Mouse (Mus musculus): Measurements from ENCODE around the gene Itga3. TPM values are rescaled to one million over a fixed set of nuclear protein-coding genes. Genes with fewer than 3 reads are reported as not detected.

The Itga3 gene
- polyA plus RNA-seq, 1 experiment from 2014 or later = 26.1 TPM

DNA sequence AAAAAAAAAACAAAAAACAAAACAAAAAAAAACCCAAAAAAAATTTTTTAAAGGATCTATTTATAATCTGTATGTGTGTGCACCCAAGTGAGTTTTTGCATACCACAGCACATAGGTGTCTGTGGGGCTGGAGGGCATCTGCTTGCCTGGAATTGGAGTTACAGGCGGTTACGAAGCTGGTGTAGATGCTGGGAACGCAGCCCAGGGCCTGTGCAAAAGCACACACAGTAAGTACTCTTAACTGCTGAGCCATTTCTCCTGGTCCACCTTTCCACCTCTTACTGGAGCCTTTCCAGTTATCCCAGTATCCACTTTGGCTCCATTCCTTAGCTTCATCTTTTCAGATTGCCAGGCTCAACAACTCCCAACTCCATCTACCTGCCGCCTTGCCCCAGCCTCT lies 33.5 kb downstream of the Itga3 start:
- Histone ChIP-seq H3K36me3 (ENCODE audit: insufficient read depth, low read length) (no peaks in the 10 kb centered on the region), H3K9me3 (replicated peaks; ENCODE audit: low read length) (no peaks in the 10 kb centered on the region), H3K27me3 (ENCODE audit: insufficient read depth, low read length) (no peaks in the 10 kb centered on the region), H3K4me2 (ENCODE audit: low read length) (no peak overlapping the region), H3K4me3 (replicated peaks; ENCODE audit: low read depth, low read length) (no peak overlapping the region), H3K4me1 (replicated peaks; ENCODE audit: insufficient read depth, low read length) (peaks cover 13% of the 10 kb centered on the region; the same call in 1 of the 2 replicates), H3K27ac (no peak overlapping the region), H3K9ac (ENCODE audit: low read depth, low read length) (no peak overlapping the region)
- DNase-seq (ENCODE audit: low spot score) = no peak
- no peak for TF ChIP-seq CTCF (IDR thresholded peaks at IDR 0.05; ENCODE audit: low read depth)
- ATAC-seq (replicated peaks; ENCODE audit: low FRiP score, low read depth) = no peak
- 88% methylated on average over 4 of the region's 4 CpGs for WGBS

- Histone ChIP-seq H3K27me3 (ENCODE audit: insufficient read depth, low read length) (no peaks in the 10 kb centered on the region), H3K27ac (no peak overlapping the region), H3K4me3 (replicated peaks; ENCODE audit: low read depth, low read length) (peak overlapping the region; percentile 68), H3K9me3 (replicated peaks; ENCODE audit: low read length) (no peaks in the 10 kb centered on the region), H3K4me2 (ENCODE audit: low read length) (peak overlapping the region; percentile 82), H3K9ac (ENCODE audit: low read depth, low read length) (peak overlapping the region; percentile 28; the same call in 1 of the 2 replicates), H3K36me3 (ENCODE audit: insufficient read depth, low read length) (no peaks in the 10 kb centered on the region), H3K4me1 (replicated peaks; ENCODE audit: insufficient read depth, low read length) (peaks cover 13% of the 10 kb centered on the region; the same call in 1 of the 2 replicates)
- DNase-seq (ENCODE audit: low spot score) = peak; percentile 92
- ATAC-seq (replicated peaks; ENCODE audit: low FRiP score, low read depth) = no peak
- WGBS = 1% methylated on average over 11 of the region's 11 CpGs
- TF ChIP-seq CTCF (IDR thresholded peaks at IDR 0.05; ENCODE audit: low read depth) = peak; percentile 83
Measured at GRCm38 (mm10) chr11:95042096-95042495, 34.5 kb downstream of the Itga3 start.

DNA sequence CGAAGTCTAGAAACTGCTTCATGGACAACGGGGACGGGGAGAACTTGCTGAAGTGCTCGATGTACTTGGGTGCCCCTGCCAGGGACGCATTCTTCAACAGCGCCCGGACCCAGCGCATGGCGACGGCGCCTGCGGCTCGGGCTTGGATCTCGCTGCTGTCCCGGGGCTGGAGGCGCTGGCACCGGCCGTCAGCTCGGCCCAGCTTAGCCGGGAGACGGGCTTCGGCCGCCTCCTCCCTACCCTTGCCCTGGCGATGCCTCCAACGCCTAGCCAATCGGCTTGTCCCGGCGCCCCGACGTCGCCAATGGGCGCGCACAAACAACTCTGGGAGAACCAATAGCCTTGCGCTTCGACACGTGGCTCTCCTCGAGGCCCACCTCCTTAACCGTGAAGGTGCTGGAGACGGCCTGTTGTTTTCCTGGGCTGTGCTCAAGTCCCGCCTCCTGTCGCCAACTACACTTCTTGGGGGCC lies 35.4 kb downstream of the Itga3 start, which contains the start of gene Pdk2:
Pdk2 (minus strand) TSS at position 216 of the 471 bp plus-strand sequence.
- no peaks in the 10 kb centered on the region for H3K27me3 ChIP-seq (ENCODE audit: insufficient read depth, low read length)
- peak within 1 kb of the TSS; percentile 80 for H3K9ac ChIP-seq (ENCODE audit: low read depth, low read length)
- TF ChIP-seq CTCF (IDR thresholded peaks at IDR 0.05; ENCODE audit: low read depth) = no peak
- H3K27ac ChIP-seq = peak within 1 kb of the TSS; percentile 90
- peak within 1 kb of the TSS; percentile 68 for H3K4me3 ChIP-seq (replicated peaks; ENCODE audit: low read depth, low read length)
- under 1% methylated on average over 41 of the region's 41 CpGs for WGBS
- no peaks in the 10 kb centered on the region for H3K9me3 ChIP-seq (replicated peaks; ENCODE audit: low read length)
- peaks cover 13% of the 10 kb centered on the region; the same call in 1 of the 2 replicates for H3K4me1 ChIP-seq (replicated peaks; ENCODE audit: insufficient read depth, low read length)
- H3K36me3 ChIP-seq (ENCODE audit: insufficient read depth, low read length) = no peaks in the 10 kb centered on the region
- DNase-seq (ENCODE audit: low spot score) = peak; percentile 99
- ATAC-seq (replicated peaks; ENCODE audit: low FRiP score, low read depth) = peak; percentile 93
- H3K4me2 ChIP-seq (ENCODE audit: low read length) = peak within 1 kb of the TSS; percentile 82

DNA sequence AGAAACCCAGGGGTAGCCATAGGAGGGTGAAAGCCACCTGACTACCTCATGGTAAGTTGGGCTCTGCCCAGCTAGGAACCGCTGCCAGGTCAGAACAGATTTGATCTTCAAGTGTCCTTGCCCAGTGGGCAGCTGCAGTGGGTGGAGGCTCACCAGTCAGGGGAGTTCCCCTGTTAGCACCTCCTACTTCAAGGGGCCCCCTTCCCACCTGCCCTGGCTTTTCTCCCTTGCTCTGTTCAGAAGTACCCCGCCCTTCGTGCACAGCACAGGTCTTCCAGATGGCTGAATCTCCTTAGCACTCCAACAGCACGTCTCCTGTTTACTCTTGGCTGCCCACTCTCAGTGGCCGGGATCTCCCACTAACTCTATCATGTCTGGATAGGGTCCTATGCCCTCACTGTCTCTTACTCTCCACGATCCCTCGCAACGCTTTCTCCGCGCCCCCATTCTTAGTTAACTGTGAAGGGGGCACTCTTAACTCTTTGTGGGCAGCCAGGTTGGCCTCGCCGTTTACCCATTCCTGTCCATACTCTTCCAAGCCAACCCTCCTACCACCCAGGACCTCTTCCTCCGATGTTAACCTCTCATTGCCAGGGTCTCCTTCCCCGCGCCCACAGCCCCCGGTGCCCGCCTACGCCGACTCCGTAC lies 36.0 kb downstream of the Itga3 start:
- ATAC-seq (replicated peaks; ENCODE audit: low FRiP score, low read depth) (peak; percentile 66), DNase-seq (ENCODE audit: low spot score) (peak; percentile 79)
- Histone ChIP-seq H3K9me3 (replicated peaks; ENCODE audit: low read length) (no peaks in the 10 kb centered on the region), H3K27ac (peak overlapping the region; percentile 90), H3K4me1 (replicated peaks; ENCODE audit: insufficient read depth, low read length) (peaks cover 13% of the 10 kb centered on the region; the same call in 1 of the 2 replicates), H3K4me2 (ENCODE audit: low read length) (peak overlapping the region; percentile 82), H3K27me3 (ENCODE audit: insufficient read depth, low read length) (no peaks in the 10 kb centered on the region), H3K36me3 (ENCODE audit: insufficient read depth, low read length) (peaks cover 3% of the 10 kb centered on the region; the same call in 1 of the 2 replicates), H3K4me3 (replicated peaks; ENCODE audit: low read depth, low read length) (peak overlapping the region; percentile 68), H3K9ac (ENCODE audit: low read depth, low read length) (peak overlapping the region; percentile 80)
- TF ChIP-seq CTCF (IDR thresholded peaks at IDR 0.05; ENCODE audit: low read depth) = no peak
- WGBS = under 1% methylated on average over 20 of the region's 20 CpGs

DNA sequence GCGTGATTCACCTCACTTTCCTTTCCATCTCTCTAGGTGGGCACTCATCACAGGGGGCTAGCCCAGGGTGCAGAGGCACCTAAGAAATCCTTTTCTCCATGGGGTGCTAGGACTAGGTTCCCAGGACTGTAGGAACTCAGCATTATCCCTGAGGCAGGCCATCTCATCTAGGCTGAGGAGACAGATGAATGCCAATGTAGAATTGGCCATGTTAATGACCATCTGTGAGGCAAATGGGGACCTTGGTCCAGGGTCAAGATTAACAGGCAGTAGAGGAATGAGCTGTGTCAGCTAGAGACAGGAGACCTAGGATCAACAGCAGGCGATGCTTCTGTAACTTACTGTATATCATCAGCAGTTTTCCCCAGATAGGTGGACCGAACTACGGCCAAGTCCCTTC lies 36.8 kb downstream of the Itga3 start:
- H3K4me3 ChIP-seq (replicated peaks; ENCODE audit: low read depth, low read length) = peak overlapping the region; percentile 68; the same call in 1 of the 2 replicates
- DNase-seq (ENCODE audit: low spot score) = no peak
- 71% methylated on average over 4 of the region's 4 CpGs for WGBS
- peaks cover 13% of the 10 kb centered on the region; the same call in 1 of the 2 replicates for H3K4me1 ChIP-seq (replicated peaks; ENCODE audit: insufficient read depth, low read length)
- H3K27ac ChIP-seq = peak overlapping the region; percentile 90
- ATAC-seq (replicated peaks; ENCODE audit: low FRiP score, low read depth) = no peak
- H3K9me3 ChIP-seq (replicated peaks; ENCODE audit: low read length) = no peaks in the 10 kb centered on the region
- H3K9ac ChIP-seq (ENCODE audit: low read depth, low read length) = 0 out of 2 replicates have a peak overlapping the region, but pooled peaks have one; percentile 80
- H3K27me3 ChIP-seq (ENCODE audit: insufficient read depth, low read length) = no peaks in the 10 kb centered on the region
- peak overlapping the region; percentile 82 for H3K4me2 ChIP-seq (ENCODE audit: low read length)
- TF ChIP-seq CTCF (IDR thresholded peaks at IDR 0.05; ENCODE audit: low read depth) = no peak
- peaks cover 9% of the 10 kb centered on the region; the same call in 1 of the 2 replicates for H3K36me3 ChIP-seq (ENCODE audit: insufficient read depth, low read length)

DNA sequence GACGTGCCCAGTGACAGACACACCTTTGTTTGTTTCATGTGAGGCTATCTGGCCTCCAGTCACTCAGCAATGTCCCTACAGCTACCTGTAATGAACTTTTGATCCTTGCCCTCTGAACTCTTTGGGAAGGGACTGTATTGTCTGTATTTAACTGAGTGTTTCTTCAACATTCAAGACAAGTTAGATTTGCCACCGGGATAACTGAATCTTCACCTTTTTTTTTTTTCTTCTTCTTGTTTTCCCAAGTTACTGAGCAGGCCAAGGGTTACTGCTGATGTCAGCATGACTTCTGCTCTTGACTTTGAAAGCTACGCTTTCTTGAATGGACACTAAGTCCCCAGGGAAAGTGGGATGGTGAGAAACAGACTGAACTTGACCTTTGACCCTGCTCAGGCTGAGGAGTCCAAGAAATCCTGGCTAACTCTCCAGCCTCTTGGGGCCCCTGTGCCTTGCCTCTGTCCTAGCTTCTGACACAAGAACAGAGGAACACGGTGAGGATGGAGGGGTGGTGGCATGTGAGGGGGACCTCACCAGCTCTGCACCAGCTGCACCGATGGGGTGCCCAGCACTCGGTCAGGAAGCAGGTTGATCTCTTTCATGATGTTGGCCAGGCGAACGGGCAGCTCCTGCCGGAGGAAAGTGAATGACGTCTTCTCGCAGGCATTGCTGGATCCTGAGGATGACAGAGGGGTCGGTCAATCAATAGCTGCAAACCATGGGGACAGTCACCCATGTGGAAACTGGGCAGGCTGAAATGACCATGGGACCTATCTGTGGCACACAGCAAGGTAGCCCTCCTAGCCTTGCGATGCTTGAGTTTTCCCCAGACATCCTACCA lies 37.6 kb downstream of the Itga3 start:
- no peak for DNase-seq (ENCODE audit: low spot score)
- Histone ChIP-seq H3K27me3 (ENCODE audit: insufficient read depth, low read length) (no peaks in the 10 kb centered on the region), H3K4me1 (replicated peaks; ENCODE audit: insufficient read depth, low read length) (peaks cover 13% of the 10 kb centered on the region; the same call in 1 of the 2 replicates), H3K4me3 (replicated peaks; ENCODE audit: low read depth, low read length) (no peak overlapping the region), H3K36me3 (ENCODE audit: insufficient read depth, low read length) (peaks cover 13% of the 10 kb centered on the region; the same call in 1 of the 2 replicates), H3K27ac (peak overlapping the region; percentile 90), H3K9me3 (replicated peaks; ENCODE audit: low read length) (no peaks in the 10 kb centered on the region), H3K9ac (ENCODE audit: low read depth, low read length) (no peak overlapping the region), H3K4me2 (ENCODE audit: low read length) (no peak overlapping the region)
- WGBS = 78% methylated on average over 13 of the region's 13 CpGs
- TF ChIP-seq CTCF (IDR thresholded peaks at IDR 0.05; ENCODE audit: low read depth) = no peak
- no peak for ATAC-seq (replicated peaks; ENCODE audit: low FRiP score, low read depth)
